Mouse (Mus musculus) testis, adult 2 months (tissue): ENCODE data around the gene Fam219a.

Experiments
- CTCF ChIP-seq: fragments of 200-500 bp; IDR thresholded peaks from 2 replicates; pipeline ENCODE4 v1.5.1; 2012; ENCODE audit warnings: low read depth, mild to moderate bottlenecking, inconsistent platforms, low read length, moderate library complexity; ENCODE audit not compliant: control insufficient read depth, insufficient read depth, insufficient replicate concordance
- POLR2A ChIP-seq: fragments of 200-500 bp; IDR thresholded peaks from 2 replicates; pipeline ENCODE4 v1.6.1; 2012; ENCODE audit warnings: low read depth, mild to moderate bottlenecking, inconsistent platforms, low read length, moderate library complexity; ENCODE audit not compliant: control insufficient read depth

DNA sequence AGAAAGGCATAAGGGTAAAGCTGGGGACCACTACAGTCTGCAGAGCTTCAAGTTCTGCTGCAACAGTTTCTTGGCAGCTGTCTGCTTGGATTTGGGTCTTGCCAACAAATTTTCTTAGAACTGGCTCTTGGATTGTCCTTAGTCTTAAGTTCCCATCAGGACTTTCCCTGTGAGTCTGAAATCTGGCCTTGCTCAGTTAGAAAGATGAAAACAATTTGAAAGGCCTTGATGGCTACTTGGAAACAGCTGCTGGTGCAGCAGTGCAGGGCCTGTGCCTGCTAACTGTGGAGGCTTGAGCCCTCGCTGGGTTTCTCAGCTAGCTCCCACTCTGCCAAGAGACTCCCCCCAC, 89.9 kb downstream of the Fam219a start:
- TF ChIP-seq POLR2A: no peak
- no peak for TF ChIP-seq CTCF
